Mouse (Mus musculus) embryonic facial prominence, embryonic 13.5 days (tissue): ENCODE measurements around the gene Mindy3. TPM values are rescaled to one million over a fixed set of nuclear protein-coding genes. Genes with fewer than 3 reads are reported as not detected.

Source experiments
- ATAC-seq: fragments of 200-750 bp; cut with Nextera tagmentation; 2 replicates; pipeline ENCODE4 v1.8.0; 2017; ENCODE audit warnings: low read depth; ENCODE audit not compliant: insufficient number of reproducible peaks, insufficient read depth, low FRiP score, low TSS enrichment
- H3K27ac ChIP-seq: fragments of 300-500 bp; sonication (generic); 2 replicates; pipeline ENCODE4 v1.5.1; 2015; ENCODE audit warnings: moderate library complexity, mild to moderate bottlenecking, inconsistent platforms
- H3K27me3 ChIP-seq: fragments of 300-500 bp; sonication (generic); 2 replicates; pipeline ENCODE4 v1.6.1; 2015; ENCODE audit warnings: mild to moderate bottlenecking, inconsistent platforms
- H3K36me3 ChIP-seq: fragments of 300-500 bp; sonication (generic); 2 replicates; pipeline ENCODE4 v1.6.1; 2015; ENCODE audit warnings: mild to moderate bottlenecking, inconsistent platforms
- H3K4me1 ChIP-seq: fragments of 300-500 bp; sonication (generic); 2 replicates; pipeline ENCODE4 v1.6.1; 2015; ENCODE audit warnings: inconsistent platforms
- H3K4me2 ChIP-seq: fragments of 300-500 bp; sonication (generic); 2 replicates; pipeline ENCODE4 v1.6.1; 2015; ENCODE audit warnings: moderate library complexity, mild to moderate bottlenecking, inconsistent platforms
- H3K4me3 ChIP-seq: fragments of 300-500 bp; sonication (generic); 2 replicates; pipeline ENCODE4 v1.5.1; 2015; ENCODE audit warnings: mild to moderate bottlenecking, inconsistent platforms
- H3K9ac ChIP-seq: fragments of 300-500 bp; sonication (generic); 2 replicates; pipeline ENCODE4 v1.6.1; 2015; ENCODE audit warnings: mild to moderate bottlenecking, inconsistent platforms
- H3K9me3 ChIP-seq: fragments of 300-500 bp; sonication (generic); 2 replicates; pipeline ENCODE4 v1.6.1; 2016; ENCODE audit warnings: inconsistent platforms
- WGBS: fragments of 180-500 bp; shearing (Covaris S2); methylation state at CpG from one replicate; pipeline ENCODE4 v1.1.7; 2015; ENCODE audit warnings: mixed read lengths; 5-methylcytosine and 5-hydroxymethylcytosine counted together
- polyA plus RNA-seq: library from polyadenylated mRNA; unstranded; fragments of >200 nt; fragmentation: Nextera tagmentation; extraction: Ambion mirVana; gene quantifications from 2 replicates; pipeline ENCODE4 v1.2.1, GENCODE M21; 2015

The Mindy3 gene
- polyA plus RNA-seq, 1 experiment from 2014 or later = 24.8 TPM

DNA sequence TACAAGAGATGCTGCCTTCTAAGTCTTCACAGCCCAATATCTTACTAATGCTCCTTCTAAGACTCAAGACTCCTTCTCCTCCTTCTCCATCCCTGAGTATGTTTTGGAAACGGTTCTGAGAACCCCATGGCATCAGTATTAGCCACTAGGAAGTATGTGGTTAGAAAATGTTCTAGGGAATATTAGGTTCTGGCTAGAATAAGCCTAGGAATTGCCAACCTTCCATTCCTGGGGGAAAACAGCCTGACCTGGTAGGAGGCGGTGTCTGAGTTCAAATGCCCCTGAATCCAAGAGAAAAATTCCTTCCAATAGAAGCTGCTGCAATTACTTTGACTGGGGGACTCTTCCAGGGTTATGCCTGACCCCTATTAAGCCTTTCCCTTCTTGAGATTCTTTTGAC lies 93.4 kb downstream of the Mindy3 start:
- no peak for ATAC-seq
- Histone ChIP-seq H3K27ac (no peak overlapping the region), H3K9ac (no peak overlapping the region), H3K4me2 (no peak overlapping the region), H3K9me3 (no peaks in the 10 kb centered on the region), H3K4me3 (no peak overlapping the region), H3K27me3 (no peaks in the 10 kb centered on the region), H3K4me1 (peaks cover 27% of the 10 kb centered on the region), H3K36me3 (no peaks in the 10 kb centered on the region)
- 80% methylated on average over 2 of the region's 2 CpGs for WGBS

DNA sequence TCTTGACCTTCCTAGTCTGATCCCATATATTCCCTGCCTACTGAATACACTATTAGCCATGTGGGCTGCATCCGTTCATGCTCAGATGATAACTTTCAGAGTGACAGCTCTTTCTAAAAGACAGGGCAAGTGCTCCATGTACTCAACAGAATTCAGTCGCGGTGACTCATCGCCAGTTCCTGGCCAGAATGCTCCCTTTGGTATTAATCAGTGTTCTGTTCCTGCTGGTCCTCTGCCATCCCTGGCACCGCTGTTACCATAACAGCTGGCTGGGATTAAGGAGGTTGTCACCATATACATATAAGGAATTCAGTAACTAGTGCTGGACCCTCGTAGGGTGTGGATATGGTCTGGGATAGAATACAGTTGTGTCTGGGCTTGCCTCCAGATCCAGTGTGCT lies 93.9 kb downstream of the Mindy3 start:
- no peak overlapping the region for H3K9ac ChIP-seq
- 70% methylated on average over 6 of the region's 6 CpGs for WGBS
- H3K27ac ChIP-seq = no peak overlapping the region
- H3K9me3 ChIP-seq = no peaks in the 10 kb centered on the region
- no peaks in the 10 kb centered on the region for H3K36me3 ChIP-seq
- no peaks in the 10 kb centered on the region for H3K27me3 ChIP-seq
- peaks cover 27% of the 10 kb centered on the region for H3K4me1 ChIP-seq
- no peak for ATAC-seq
- no peak overlapping the region for H3K4me2 ChIP-seq
- H3K4me3 ChIP-seq = no peak overlapping the region

- Histone ChIP-seq H3K4me3 (no peak overlapping the region), H3K9me3 (no peaks in the 10 kb centered on the region), H3K27me3 (no peaks in the 10 kb centered on the region), H3K27ac (no peak overlapping the region), H3K4me1 (peaks cover 12% of the 10 kb centered on the region; the same call in 1 of the 2 replicates), H3K9ac (no peak overlapping the region), H3K4me2 (no peak overlapping the region), H3K36me3 (no peaks in the 10 kb centered on the region)
- 87% methylated on average over 4 of the region's 4 CpGs for WGBS
- no peak for ATAC-seq
Measured at GRCm38 (mm10) chr2:12320914-12321313, 98.4 kb downstream of the Mindy3 start.

DNA sequence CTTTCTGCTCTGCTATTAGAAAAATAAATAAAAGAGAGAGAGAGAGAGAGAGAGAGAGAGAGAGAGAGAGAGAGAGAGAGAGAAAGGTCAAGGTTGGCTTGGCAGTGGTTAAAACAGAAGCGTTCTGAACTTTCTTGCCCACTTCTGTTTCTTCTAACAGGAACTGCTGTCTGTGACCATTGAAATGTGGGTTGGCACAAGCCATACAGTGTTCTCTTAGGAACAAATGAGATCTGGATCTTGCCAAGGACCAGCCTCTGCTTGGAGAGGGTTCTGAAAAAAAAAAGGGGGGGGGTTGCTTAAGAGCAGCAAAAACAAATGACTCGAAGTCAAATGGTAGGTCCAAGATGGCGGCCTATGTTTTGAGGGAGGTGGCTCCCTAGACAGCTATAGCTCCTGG lies 100.6 kb downstream of the Mindy3 start:
- WGBS = 97% methylated on average over 3 of the region's 3 CpGs
- no peak for ATAC-seq
- H3K9ac ChIP-seq = no peak overlapping the region
- H3K27me3 ChIP-seq = no peaks in the 10 kb centered on the region
- peaks cover 8% of the 10 kb centered on the region; the same call in 1 of the 2 replicates for H3K4me1 ChIP-seq
- H3K4me2 ChIP-seq = no peak overlapping the region
- no peaks in the 10 kb centered on the region for H3K36me3 ChIP-seq
- no peak overlapping the region for H3K27ac ChIP-seq
- H3K4me3 ChIP-seq = no peak overlapping the region
- H3K9me3 ChIP-seq = no peaks in the 10 kb centered on the region

- Histone ChIP-seq H3K27me3 (no peaks in the 10 kb centered on the region), H3K4me3 (no peak overlapping the region), H3K36me3 (no peaks in the 10 kb centered on the region), H3K9me3 (no peaks in the 10 kb centered on the region), H3K4me1 (peaks cover 8% of the 10 kb centered on the region; the same call in 1 of the 2 replicates), H3K27ac (no peak overlapping the region), H3K4me2 (no peak overlapping the region), H3K9ac (no peak overlapping the region)
- 75% methylated on average over 4 of the region's 4 CpGs for WGBS
- no peak for ATAC-seq
Measured at GRCm38 (mm10) chr2:12318036-12318435, 101.2 kb downstream of the Mindy3 start.

DNA sequence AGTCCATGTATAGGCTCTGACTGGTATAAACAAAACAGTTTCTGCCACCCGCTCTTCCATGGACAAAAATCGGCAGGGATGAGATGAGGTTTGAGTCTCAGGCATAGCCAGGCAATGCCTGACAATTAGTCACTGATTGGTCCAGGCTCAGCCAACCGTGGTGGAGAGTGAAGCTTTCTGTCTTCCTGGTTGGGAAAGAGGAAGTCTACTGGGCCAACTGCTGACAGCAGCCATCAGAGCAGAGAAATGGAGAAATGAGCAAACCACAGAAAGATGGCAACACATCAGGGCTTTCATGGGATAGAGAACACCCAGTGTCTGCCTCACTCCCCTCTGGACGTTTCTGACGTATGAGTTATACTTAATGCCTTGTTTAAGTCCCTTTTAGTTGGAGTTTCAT lies 101.9 kb downstream of the Mindy3 start:
- Histone ChIP-seq H3K36me3 (no peaks in the 10 kb centered on the region), H3K9ac (no peak overlapping the region), H3K4me3 (no peak overlapping the region), H3K4me1 (peaks cover 8% of the 10 kb centered on the region; the same call in 1 of the 2 replicates), H3K27ac (no peak overlapping the region), H3K27me3 (no peaks in the 10 kb centered on the region), H3K9me3 (no peaks in the 10 kb centered on the region), H3K4me2 (no peak overlapping the region)
- ATAC-seq = no peak
- 79% methylated on average over 5 of the region's 5 CpGs for WGBS

GRCm38 (mm10) chr2:12316361-12316760 lies 102.9 kb downstream of the Mindy3 start:
- H3K27me3 ChIP-seq = no peaks in the 10 kb centered on the region
- H3K4me1 ChIP-seq = peaks cover 8% of the 10 kb centered on the region; the same call in 1 of the 2 replicates
- 20% methylated on average over 7 of the region's 7 CpGs for WGBS
- ATAC-seq = no peak
- no peak overlapping the region for H3K27ac ChIP-seq
- H3K4me2 ChIP-seq = peak overlapping the region; percentile 23; the same call in 1 of the 2 replicates
- no peaks in the 10 kb centered on the region for H3K9me3 ChIP-seq
- no peak overlapping the region for H3K9ac ChIP-seq
- no peaks in the 10 kb centered on the region for H3K36me3 ChIP-seq
- H3K4me3 ChIP-seq = no peak overlapping the region

DNA sequence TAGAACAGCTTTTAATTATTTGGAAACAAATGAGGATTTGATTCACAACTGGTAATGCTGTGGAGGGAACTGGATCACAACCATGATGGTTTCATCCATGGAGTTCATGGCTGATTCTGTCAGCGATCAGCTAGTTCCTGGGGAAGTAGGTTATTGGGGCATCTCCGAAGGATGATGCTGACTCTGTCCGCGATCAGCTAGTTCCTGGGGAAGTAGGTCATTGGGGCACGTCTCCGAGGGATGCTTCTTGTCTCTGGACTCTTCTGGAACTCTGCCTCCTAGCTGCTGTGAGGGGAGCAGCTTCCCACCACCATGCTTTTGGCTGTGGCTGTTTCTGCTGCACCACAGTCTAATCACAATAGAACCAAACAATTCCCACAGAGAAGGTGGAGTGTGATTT lies 105.2 kb downstream of the Mindy3 start:
- no peak overlapping the region for H3K9ac ChIP-seq
- peaks cover 8% of the 10 kb centered on the region; the same call in 1 of the 2 replicates for H3K4me1 ChIP-seq
- no peak overlapping the region for H3K4me2 ChIP-seq
- no peaks in the 10 kb centered on the region for H3K9me3 ChIP-seq
- no peak overlapping the region for H3K27ac ChIP-seq
- ATAC-seq = no peak
- H3K27me3 ChIP-seq = no peaks in the 10 kb centered on the region
- no peak overlapping the region for H3K4me3 ChIP-seq
- WGBS = 75% methylated on average over 6 of the region's 6 CpGs
- no peaks in the 10 kb centered on the region for H3K36me3 ChIP-seq

DNA sequence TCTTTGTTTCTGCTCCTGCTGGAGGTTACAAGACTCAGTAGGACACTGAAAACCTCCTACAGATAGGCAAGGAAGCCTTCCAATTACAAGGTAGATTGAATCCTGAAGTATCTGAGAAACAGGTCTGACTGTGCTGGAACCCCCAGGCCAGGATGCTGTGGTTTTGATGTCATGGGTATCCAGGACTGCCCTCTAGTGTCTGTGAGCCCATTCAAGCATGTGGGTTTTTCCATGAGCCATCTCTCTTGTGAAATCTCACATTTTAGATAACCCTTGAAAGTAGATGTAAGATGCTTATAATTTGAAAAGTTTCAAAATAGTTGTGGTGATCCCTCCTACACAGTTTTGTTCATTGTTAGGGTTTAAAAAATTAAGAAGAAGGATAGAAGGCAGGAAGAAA lies 110.8 kb downstream of the Mindy3 start:
- ATAC-seq = no peak

GRCm38 (mm10) chr2:12307311-12307710 lies 112.0 kb downstream of the Mindy3 start:
- H3K4me1 ChIP-seq = peaks cover 11% of the 10 kb centered on the region; the same call in 1 of the 2 replicates
- H3K9me3 ChIP-seq = no peaks in the 10 kb centered on the region
- H3K36me3 ChIP-seq = no peaks in the 10 kb centered on the region
- no peak overlapping the region for H3K9ac ChIP-seq
- no peak overlapping the region for H3K4me2 ChIP-seq
- H3K27ac ChIP-seq = 0 out of 2 replicates have a peak overlapping the region, but pooled peaks have one; percentile 4
- no peaks in the 10 kb centered on the region for H3K27me3 ChIP-seq
- no peak for ATAC-seq
- H3K4me3 ChIP-seq = no peak overlapping the region

More for the DNA sequence above, 110.8 kb downstream of the Mindy3 start:
- Histone ChIP-seq H3K36me3 (no peaks in the 10 kb centered on the region), H3K9ac (no peak overlapping the region), H3K9me3 (no peaks in the 10 kb centered on the region), H3K4me1 (peaks cover 11% of the 10 kb centered on the region; the same call in 1 of the 2 replicates), H3K27me3 (no peaks in the 10 kb centered on the region), H3K4me3 (no peak overlapping the region), H3K4me2 (no peak overlapping the region), H3K27ac (no peak overlapping the region)

GRCm38 (mm10) chr2:12305064-12305650 lies 114.1 kb downstream of the Mindy3 start:
- 81% methylated on average over 9 of the region's 9 CpGs for WGBS
- H3K4me3 ChIP-seq = no peak overlapping the region
- H3K9ac ChIP-seq = no peak overlapping the region
- H3K9me3 ChIP-seq = no peaks in the 10 kb centered on the region
- no peak overlapping the region for H3K4me2 ChIP-seq
- peaks cover 20% of the 10 kb centered on the region; the same call in 1 of the 2 replicates for H3K4me1 ChIP-seq
- peaks cover 7% of the 10 kb centered on the region; the same call in 1 of the 2 replicates for H3K27me3 ChIP-seq
- no peak for ATAC-seq
- no peaks in the 10 kb centered on the region for H3K36me3 ChIP-seq
- no peak overlapping the region for H3K27ac ChIP-seq

GRCm38 (mm10) chr2:12301431-12302170 lies 117.7 kb downstream of the Mindy3 start, which contains the start of gene Itga8:
Gene Itga8, minus strand, starts transcription at chr2:12301922.
- Histone ChIP-seq H3K4me1 (peaks cover 15% of the 10 kb centered on the region; the same call in 1 of the 2 replicates), H3K9ac (peak within 1 kb of the TSS; percentile 87), H3K4me3 (peak within 1 kb of the TSS; percentile 76), H3K9me3 (no peaks in the 10 kb centered on the region), H3K4me2 (peak within 1 kb of the TSS; percentile 74), H3K27ac (peak within 1 kb of the TSS; percentile 72), H3K27me3 (peaks cover 7% of the 10 kb centered on the region; the same call in 1 of the 2 replicates), H3K36me3 (no peaks in the 10 kb centered on the region)
- WGBS = under 1% methylated on average over 56 of the region's 56 CpGs
- peak; percentile 87 for ATAC-seq
